Mouse (Mus musculus) gonadal fat pad, adult 2 months (tissue): ENCODE measurements around the gene Baz1b. TPM values are rescaled to one million over a fixed set of nuclear protein-coding genes. Genes with fewer than 3 reads are reported as not detected.

Source experiments
- DNase-seq: peaks from one replicate; pipeline ENCODE4 v3.0.0-alpha.2; 2012; ENCODE audit warnings: low read depth
- polyA plus RNA-seq: library from polyadenylated mRNA; depleted of rRNA; stranded (reverse); fragments of >200 nt; gene quantifications from 2 replicates; pipeline ENCODE4 v1.2.3, GENCODE M21; 2012; rRNA removed

Baz1b gene
- polyA plus RNA-seq, 1 experiment = 17.4 TPM

DNA sequence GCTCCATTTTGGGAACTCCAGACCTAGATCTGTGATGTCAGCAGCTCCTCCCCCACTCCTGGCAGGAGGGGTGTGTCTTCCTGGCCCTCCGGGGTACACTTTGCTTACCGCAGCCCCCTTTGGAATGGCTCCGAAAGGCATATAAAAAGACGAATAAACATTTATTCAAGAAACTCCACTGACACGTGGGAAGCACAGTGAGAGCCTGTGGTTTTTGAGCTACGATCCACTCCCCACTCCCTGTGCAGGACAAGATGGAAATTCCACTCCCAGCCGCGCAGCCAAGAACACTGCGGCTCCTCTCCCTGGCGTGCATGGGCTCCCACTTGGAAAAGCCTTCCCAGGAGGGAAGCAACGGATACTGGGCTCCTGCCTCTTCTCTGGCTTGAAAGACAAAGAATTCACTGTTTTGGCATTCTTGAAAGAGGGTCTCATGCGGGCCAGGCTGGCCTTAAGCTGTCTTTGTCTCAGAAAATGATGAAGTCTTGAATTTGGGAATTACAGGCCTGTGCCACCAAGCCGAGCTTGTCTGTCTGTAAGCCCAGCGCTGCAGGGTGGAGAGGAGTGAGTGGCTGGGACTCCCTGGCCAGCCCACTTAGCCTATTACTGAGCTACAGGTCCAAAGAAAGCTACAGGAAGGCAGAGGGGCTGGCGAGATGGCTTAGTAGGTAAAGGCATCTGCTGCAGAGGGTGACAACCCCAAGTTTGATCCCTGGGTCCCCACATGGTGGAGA lies 87.8 kb downstream of the Baz1b start:
- DNase-seq = no peak

DNA sequence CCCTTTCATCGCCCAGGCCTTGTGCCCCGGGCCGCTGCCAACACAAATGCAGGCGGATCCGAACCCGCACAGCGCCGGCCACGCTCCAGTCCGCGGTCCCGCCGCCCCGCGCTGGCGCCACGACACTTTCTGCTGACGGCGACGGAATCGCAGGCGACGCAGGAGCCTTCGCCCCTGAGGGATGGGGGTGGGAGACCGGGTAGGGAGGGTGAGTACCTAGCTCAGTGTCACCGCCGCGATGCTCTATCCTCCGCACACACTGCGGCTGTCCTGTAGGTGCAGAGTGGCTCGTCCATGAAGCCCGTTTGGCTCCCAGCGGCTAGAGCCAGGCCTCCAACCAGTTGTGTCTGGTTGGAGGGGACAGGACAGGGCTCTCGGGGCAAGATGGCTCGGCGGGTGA lies 89.5 kb downstream of the Baz1b start:
- no peak for DNase-seq

DNA sequence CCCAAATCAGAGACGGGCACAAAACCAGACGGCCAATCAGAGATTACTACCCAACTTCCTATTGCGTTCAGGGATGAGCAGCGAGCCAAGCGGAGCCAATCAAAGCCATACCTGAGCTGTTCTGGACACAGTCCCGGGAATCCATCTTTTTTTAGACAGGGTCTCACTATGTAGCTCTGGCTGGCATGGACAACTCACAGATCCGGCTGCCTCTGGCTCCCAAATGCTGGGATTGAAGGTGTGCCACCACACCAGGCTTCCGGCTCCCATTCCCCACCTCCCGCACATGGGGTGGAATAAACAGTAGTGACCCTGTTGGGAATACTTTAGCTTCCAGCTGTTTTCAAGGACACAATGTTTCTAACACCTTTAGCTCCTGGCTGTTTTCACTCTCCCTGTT lies 93.2 kb downstream of the Baz1b start:
- no peak for DNase-seq

DNA sequence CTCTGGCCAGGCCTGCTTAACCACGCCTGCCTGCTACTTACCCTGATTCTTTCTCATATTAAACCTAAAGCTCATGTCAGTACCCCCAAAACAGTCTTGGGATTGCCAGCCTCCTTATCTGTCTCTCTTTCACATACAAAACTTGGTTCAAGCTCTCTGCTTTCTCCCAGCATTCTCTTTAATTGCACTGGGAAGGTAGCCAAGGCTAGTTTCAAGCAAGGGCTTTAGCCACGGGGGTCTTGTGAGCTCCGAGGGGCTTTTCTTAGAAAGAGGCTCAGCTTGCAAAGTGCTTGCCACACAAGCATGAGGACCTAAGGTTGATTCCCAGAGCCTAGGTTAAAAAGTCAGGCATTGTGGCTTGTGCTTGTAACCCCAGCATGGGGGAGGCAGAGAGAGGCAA lies 98.1 kb downstream of the Baz1b start:
- DNase-seq = no peak

DNA sequence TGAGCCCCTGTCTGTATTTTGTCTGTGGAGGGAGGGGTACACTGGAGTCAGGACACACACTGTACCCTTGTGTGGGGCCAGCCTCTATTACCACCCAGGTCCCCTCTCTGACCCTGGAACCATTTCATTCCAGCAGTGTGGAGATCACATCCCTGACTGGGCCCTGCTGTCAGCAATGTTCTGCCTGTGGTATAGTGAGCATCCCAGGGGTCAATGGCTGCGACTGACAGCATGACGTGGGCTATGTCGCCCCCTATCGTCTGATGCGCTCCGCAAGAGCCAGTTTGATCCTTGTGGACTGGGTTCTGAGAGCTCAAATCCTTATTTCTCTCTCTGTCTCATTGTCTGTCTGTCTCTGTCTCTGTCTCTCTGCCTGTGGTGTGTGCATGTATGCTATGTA lies 99.1 kb downstream of the Baz1b start:
- no peak for DNase-seq

DNA sequence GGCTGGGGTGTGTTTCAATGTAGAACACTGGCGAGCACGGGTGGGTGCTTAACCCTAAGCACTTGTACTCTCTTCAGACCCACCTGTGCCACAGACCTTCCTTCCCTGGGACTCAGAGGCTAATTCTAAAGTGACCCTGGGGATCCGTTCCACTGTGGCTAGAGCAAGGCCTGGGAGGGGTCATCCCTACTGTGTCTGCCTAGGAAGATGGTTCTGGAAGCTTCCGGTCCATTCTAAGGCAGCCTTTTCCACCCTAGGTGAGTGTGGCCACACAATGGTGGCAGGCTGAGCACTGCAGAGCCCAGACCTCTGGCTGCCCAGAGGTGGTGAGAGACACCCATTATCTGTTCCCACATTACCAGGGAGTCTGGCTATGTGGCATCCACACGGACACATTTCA lies 99.9 kb downstream of the Baz1b start:
- no peak for DNase-seq

DNA sequence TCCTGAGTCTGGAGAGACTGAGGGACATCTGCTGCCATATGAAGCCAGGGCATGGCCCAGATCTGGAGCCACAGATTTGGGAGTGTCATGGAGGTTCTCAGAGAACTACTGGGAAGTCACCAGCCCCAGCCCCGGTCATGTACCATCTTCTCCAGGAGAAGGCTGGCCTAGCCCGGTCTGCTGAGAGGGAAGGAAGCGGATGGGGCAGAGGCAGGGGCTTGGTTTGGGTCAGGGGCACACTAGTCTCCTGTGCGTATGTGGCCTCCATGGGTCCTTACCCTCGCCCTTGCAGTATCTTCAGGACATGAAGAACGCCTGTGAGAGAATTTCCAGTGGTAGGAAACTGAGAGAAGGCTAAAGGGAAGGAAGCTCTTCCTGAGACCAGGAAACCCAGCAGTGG lies 103.6 kb downstream of the Baz1b start:
- DNase-seq = no peak

DNA sequence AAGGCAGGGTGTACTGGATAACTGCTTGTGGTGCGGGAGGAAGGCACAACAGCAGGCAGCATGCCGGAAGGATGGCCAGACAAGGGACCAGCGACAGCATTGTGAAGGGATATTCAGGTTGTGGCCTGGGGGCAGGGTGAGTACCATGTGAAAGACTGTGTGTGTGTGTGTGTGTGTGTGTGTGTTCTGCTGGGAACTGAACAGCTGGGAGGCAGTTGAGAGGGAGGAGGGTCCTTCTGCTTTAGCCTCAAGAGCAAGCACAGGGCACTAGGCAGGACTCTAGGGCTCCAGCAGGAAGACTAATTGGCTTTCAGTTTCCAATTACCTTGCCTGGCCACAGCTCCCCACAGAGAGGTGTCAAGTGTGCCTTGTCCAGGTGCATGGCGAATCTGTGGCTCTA lies 104.1 kb downstream of the Baz1b start:
- no peak for DNase-seq

DNA sequence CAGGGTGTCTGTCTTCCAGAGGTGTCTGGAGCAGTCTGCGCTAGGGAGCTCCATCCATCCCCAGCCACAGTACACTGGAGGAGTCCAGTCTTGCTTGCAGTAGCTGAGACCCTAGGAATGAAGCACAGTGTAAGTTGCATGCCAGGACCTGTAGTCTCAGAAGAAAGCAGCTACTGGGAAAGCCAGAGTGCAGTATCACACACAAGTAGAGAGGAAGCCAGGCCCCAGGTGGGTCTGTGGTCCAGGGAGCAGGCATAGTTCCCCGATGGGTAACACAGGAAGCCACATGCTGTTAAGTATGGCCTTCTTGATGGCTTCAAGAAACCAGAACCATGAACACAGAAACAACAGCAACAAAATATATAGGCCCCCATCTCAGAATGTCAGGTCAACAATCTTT lies 104.9 kb downstream of the Baz1b start:
- no peak for DNase-seq

Other genes with a start within 250 kb of the Baz1b start
- gene Cldn4, start 240.3 kb upstream of the Baz1b start, polyA plus RNA-seq = 118 and 130 TPM in 2 replicates
- gene Cldn3, start 201.1 kb upstream of the Baz1b start, polyA plus RNA-seq = 374 and 512 TPM in 2 replicates
- gene Abhd11, start 178.1 kb upstream of the Baz1b start, polyA plus RNA-seq = 123 and 152 TPM in 2 replicates
- gene Stx1a, start 163.8 kb upstream of the Baz1b start, polyA plus RNA-seq = 6.8 and 8.7 TPM in 2 replicates
- gene Dnajc30, start 123.1 kb upstream of the Baz1b start, polyA plus RNA-seq = 24.2 and 27.5 TPM in 2 replicates
- 48.9 and 55.8 TPM in 2 replicates for gene Bud23, start 122.3 kb upstream of the Baz1b start, polyA plus RNA-seq
- gene Vps37d, start 109.0 kb upstream of the Baz1b start, polyA plus RNA-seq = 5.3 and 10.8 TPM in 2 replicates
- gene Mlxipl, start 97.4 kb upstream of the Baz1b start, polyA plus RNA-seq = 84.5 and 86.8 TPM in 2 replicates
- gene Tbl2, start 37.6 kb upstream of the Baz1b start, polyA plus RNA-seq = 18.3 and 18.8 TPM in 2 replicates
- gene Bcl7b, start 19.0 kb upstream of the Baz1b start, polyA plus RNA-seq = 39.3 and 47.4 TPM in 2 replicates
- gene Fzd9, start 64.0 kb downstream of the Baz1b start, polyA plus RNA-seq = 0.39 and 0.43 TPM in 2 replicates
- gene Fkbp6, start 162.8 kb downstream of the Baz1b start, polyA plus RNA-seq = 0.10 TPM in 1 of 2 replicates, not detected in the other
- gene Trim50, start 166.0 kb downstream of the Baz1b start, polyA plus RNA-seq = not detected in 2 replicates
- 20.4 and 28.4 TPM in 2 replicates for gene Nsun5, start 182.7 kb downstream of the Baz1b start, polyA plus RNA-seq
- gene Pom121, start 207.3 kb downstream of the Baz1b start, polyA plus RNA-seq = 7.1 and 13.9 TPM in 2 replicates